Mouse (Mus musculus): Measurements from ENCODE around the gene BC048403.
A peak's percentile ranks its signal among the peaks of the same experiment; 100 is the strongest.
"Not testable (repeated sequence)": the region's sequence is repeated elsewhere in the genome, so short reads cannot be mapped to it uniquely, and the experiment has no call there.

The BC048403 gene

DNA sequence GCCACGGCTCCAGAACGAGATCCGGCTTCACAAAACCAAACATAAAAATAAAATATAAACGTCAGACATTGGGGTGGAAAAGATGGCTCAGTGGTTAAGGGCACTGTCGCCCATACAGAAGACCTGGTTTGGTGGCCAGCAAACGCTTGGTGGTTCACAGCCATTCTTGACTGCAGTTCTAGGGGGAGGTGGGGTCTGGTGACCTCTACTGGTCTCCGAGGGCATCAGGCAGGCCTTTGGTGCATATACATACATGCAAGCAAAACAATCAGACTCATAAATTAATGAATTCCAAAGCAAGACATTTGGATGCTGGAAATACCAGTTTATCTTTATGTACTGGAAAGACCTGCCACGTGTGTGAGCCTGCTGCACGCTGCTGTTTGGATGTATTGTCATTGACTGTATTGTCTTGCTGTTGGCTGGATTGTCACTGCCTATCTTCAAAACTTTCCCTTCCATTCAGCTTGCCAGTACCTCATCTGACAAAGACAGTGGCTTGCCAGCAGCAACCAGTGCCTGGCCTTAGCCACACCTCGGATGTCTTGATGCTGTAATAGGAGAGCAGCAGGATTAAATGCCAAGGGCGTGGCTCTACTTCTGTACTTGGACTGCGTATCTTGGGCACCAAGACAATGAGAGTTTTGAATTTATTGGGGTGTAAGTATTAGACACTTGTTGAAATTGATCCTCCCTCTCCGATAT lies 24.9 kb downstream of the BC048403 start:
- no peaks in the 10 kb centered on the region for H3K27me3 ChIP-seq (ENCODE audit: insufficient read depth, low read length)
- H3K9me3 ChIP-seq (ENCODE audit: low read length): no peaks in the 10 kb centered on the region
- no peak overlapping the region for H3K4me3 ChIP-seq (replicated peaks; ENCODE audit: low read length)
- TF ChIP-seq NANOG (IDR thresholded peaks at IDR 0.05; ENCODE audit: borderline replicate concordance, low read length) (no peak), CTCF (conservative IDR thresholded peaks at IDR 0.05; ENCODE audit: low read length) (no peak), POU5F1 (IDR thresholded peaks at IDR 0.05; ENCODE audit: borderline replicate concordance, low read length) (no peak)
- 0 out of 2 replicates have a peak, but pooled peaks cover 4% of the 10 kb centered on the region for H3K4me1 ChIP-seq (replicated peaks; ENCODE audit: low read depth, low read length)
- H3K36me3 ChIP-seq (ENCODE audit: insufficient read depth, low read length): no peaks in the 10 kb centered on the region

DNA sequence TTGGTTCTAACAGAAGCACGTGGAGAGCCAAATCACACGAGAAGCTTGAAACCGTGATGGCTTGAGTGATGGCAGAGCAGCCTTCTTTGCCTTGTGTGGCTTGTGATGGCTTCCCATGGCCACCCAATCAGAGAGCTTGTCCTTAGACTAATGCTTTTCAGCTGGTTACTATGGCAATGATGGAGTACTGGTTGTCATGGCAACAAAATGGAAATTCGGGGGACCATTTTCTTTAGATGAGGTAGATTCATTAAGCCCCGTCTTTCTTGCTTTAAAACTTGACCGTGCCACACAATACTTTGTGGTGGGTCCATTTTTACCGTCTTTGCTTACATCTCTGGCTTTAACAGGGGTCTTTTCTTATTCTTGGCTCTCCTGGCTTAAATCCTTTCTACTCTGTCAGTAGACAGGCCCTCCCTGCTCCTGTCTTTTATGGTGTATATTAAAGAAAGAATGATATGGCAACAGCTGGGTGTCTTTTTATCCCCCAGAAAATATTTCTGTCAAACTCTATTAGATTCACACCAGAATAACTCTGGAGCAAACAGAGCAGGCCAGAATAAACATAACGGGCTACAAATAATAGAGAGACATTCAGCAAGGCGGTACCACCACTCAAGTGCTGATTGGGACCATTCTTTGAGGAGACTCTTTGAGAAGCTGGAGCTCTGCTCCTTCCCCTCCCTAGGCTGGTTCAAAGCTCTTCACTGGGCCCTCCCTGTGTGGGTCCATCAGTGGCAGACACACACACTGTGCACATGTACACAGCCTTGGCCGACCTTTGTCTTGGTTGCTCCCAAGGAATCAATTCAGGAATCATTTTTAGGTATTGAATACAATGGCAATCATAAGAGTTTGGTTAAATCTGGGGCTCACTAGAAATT lies 25.7 kb downstream of the BC048403 start:
- H3K4me1 ChIP-seq (replicated peaks; ENCODE audit: low read depth, low read length): 0 out of 2 replicates have a peak, but pooled peaks cover 4% of the 10 kb centered on the region
- no peak for TF ChIP-seq NANOG (IDR thresholded peaks at IDR 0.05; ENCODE audit: borderline replicate concordance, low read length)
- no peak for TF ChIP-seq POU5F1 (IDR thresholded peaks at IDR 0.05; ENCODE audit: borderline replicate concordance, low read length)
- TF ChIP-seq CTCF (conservative IDR thresholded peaks at IDR 0.05; ENCODE audit: low read length): no peak

DNA sequence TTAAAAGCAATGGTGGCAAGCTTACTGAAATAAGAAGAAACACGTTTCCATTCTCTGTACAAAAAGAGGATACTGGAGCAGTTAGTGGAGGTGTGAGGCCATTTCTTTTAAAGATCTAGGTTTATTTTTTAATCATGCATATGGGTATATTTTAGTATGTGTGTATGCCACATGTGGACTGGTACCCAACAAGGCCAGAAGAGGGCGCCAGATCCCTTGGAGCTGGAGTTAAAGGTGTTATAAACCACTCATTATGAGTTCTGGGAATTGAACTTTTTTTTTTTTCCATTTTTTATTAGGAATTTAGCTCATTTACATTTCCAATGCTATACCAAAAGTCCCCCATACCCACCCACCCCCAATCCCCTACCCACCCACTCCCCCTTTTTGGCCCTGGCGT lies 27.6 kb downstream of the BC048403 start:
- H3K27me3 ChIP-seq (ENCODE audit: insufficient read depth, low read length); H3K4me3 ChIP-seq (replicated peaks; ENCODE audit: low read length); H3K9me3 ChIP-seq (ENCODE audit: low read length); H3K36me3 ChIP-seq (ENCODE audit: insufficient read depth, low read length); H3K4me1 ChIP-seq (replicated peaks; ENCODE audit: low read depth, low read length): not testable (repeated sequence)
- peak; percentile 66 for TF ChIP-seq CTCF (conservative IDR thresholded peaks at IDR 0.05; ENCODE audit: low read length)

More for the DNA sequence above, 25.7 kb downstream of the BC048403 start:
- no peaks in the 10 kb centered on the region for H3K9me3 ChIP-seq (ENCODE audit: low read length)
- no peaks in the 10 kb centered on the region for H3K27me3 ChIP-seq (ENCODE audit: insufficient read depth, low read length)
- no peak overlapping the region for H3K4me3 ChIP-seq (replicated peaks; ENCODE audit: low read length)
- H3K36me3 ChIP-seq (ENCODE audit: insufficient read depth, low read length): no peaks in the 10 kb centered on the region

DNA sequence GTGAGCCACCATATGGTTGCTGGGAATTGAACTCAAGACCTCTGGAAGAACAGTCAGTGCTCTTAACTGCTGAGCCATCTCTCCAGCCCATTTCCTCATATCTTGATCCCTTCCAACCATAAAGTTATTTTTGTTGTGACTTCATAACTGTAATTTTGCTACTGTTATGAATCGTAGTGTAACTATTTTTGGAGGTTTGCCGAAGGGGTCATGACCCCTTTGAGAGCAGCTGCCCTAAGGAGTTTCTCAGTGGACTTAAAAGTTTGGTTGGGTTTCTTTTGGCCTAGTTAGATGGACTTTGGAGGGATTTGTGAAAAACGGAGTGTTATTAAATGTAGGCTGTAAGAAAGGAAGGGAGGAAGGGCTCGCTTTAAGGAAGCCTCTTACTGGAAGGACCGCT lies 30.0 kb downstream of the BC048403 start:
- Histone ChIP-seq H3K27me3 (ENCODE audit: insufficient read depth, low read length) (no peaks in the 10 kb centered on the region), H3K36me3 (ENCODE audit: insufficient read depth, low read length) (no peaks in the 10 kb centered on the region), H3K4me3 (replicated peaks; ENCODE audit: low read length) (no peak overlapping the region), H3K4me1 (replicated peaks; ENCODE audit: low read depth, low read length) (peaks cover 3% of the 10 kb centered on the region; the same call in 1 of the 2 replicates), H3K9me3 (ENCODE audit: low read length) (no peaks in the 10 kb centered on the region)
- TF ChIP-seq CTCF (conservative IDR thresholded peaks at IDR 0.05; ENCODE audit: low read length) (no peak), NANOG (IDR thresholded peaks at IDR 0.05; ENCODE audit: borderline replicate concordance, low read length) (no peak), POU5F1 (IDR thresholded peaks at IDR 0.05; ENCODE audit: borderline replicate concordance, low read length) (no peak)

DNA sequence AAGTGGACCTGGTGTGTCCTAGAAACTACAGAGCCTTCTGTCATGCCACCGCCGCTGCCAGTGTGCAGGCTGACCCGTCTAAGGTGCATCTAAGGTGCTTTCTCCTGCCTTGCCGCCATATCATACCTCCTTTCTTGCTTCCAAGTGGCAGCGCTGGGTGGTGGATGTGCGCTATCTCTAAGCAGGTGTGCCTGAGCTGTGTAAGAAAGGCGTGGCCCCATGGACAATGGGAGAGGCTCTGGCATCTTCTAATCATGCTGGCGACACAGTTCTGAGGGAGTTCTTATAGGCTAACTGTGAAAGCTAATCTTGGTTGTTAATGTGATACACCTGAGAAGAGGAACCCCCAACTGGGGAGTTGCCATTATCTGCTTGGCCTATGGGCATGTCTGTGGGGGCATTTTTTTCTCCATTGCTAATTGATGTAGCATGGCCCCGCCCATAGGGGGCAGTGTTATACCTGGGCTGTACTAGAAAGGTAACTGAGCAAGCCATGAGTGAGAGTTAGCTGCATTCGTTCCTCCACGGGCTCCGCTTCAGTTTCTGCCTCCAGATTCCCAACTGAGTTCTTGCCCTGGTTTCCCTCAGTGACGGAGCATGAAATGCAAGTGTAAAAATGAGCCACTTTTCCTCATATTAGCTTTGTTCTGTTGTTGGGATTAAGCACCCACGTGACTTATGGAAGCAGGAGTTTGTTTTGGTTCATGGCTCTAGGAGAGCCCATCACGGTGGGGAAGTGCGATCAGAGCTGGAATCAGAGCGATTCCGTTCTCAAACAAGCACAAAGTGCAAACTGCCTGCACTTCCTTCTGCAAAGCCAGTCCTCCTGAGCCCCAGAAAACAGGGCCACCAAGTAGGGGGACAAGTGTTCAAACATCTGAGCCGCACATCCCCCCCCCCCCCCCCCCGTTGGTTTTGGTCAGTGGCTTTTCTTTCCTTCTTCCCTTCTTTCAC lies 31.2 kb downstream of the BC048403 start:
- Histone ChIP-seq H3K4me3 (replicated peaks; ENCODE audit: low read length) (no peak overlapping the region), H3K27me3 (ENCODE audit: insufficient read depth, low read length) (no peaks in the 10 kb centered on the region), H3K4me1 (replicated peaks; ENCODE audit: low read depth, low read length) (peaks cover 7% of the 10 kb centered on the region; the same call in 1 of the 2 replicates), H3K9me3 (ENCODE audit: low read length) (no peaks in the 10 kb centered on the region), H3K36me3 (ENCODE audit: insufficient read depth, low read length) (no peaks in the 10 kb centered on the region)
- TF ChIP-seq CTCF (conservative IDR thresholded peaks at IDR 0.05; ENCODE audit: low read length) (peak; percentile 84), NANOG (IDR thresholded peaks at IDR 0.05; ENCODE audit: borderline replicate concordance, low read length) (no peak)

DNA sequence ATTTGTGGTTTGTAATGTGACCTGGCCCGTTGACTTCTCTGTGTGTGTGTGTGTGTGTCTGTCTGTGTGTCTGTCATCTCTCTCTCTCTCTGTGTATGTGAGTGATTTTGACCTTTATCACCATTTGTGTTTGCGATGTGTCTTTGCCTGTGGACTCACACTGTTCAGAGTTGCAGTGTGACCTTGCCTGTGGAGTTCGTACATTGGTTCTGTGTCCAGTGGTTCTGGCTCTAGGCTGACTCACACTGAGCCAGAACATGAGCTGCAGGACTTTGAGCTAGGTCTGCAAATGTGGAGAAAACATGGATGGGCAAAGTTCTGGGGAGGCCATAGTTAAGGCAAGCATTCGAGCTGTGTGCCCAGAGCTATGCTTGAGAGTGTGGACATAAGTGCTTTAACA lies 34.1 kb downstream of the BC048403 start:
- Histone ChIP-seq H3K27me3 (ENCODE audit: insufficient read depth, low read length) (no peaks in the 10 kb centered on the region), H3K4me1 (replicated peaks; ENCODE audit: low read depth, low read length) (peaks cover 7% of the 10 kb centered on the region; the same call in 1 of the 2 replicates), H3K9me3 (ENCODE audit: low read length) (no peaks in the 10 kb centered on the region), H3K4me3 (replicated peaks; ENCODE audit: low read length) (no peak overlapping the region), H3K36me3 (ENCODE audit: insufficient read depth, low read length) (no peaks in the 10 kb centered on the region)
- TF ChIP-seq POU5F1 (IDR thresholded peaks at IDR 0.05; ENCODE audit: borderline replicate concordance, low read length) (no peak), NANOG (IDR thresholded peaks at IDR 0.05; ENCODE audit: borderline replicate concordance, low read length) (no peak), CTCF (conservative IDR thresholded peaks at IDR 0.05; ENCODE audit: low read length) (no peak)

DNA sequence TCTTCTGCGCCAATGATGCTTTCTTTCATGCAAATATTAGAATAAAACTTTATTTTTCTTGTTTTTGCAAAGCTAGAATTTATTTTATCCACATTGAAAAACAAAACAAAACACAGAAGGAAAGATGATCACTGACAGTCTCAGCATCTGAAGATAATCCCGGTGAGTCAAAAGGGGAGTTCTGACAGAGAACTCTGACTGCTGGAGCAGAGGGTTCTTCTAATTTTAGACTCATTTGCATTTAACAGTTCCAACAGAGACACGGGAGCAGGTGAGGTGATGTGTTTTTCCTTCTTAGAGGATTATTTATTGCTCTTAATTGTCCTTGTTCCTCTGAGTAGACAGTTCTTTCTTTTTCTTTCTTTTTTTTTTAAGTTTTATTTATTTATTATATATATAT lies 36.3 kb downstream of the BC048403 start:
- peaks cover 5% of the 10 kb centered on the region for H3K4me1 ChIP-seq (replicated peaks; ENCODE audit: low read depth, low read length)
- H3K27me3 ChIP-seq (ENCODE audit: insufficient read depth, low read length): no peaks in the 10 kb centered on the region
- H3K9me3 ChIP-seq (ENCODE audit: low read length): no peaks in the 10 kb centered on the region
- no peak overlapping the region for H3K4me3 ChIP-seq (replicated peaks; ENCODE audit: low read length)
- no peaks in the 10 kb centered on the region for H3K36me3 ChIP-seq (ENCODE audit: insufficient read depth, low read length)
- TF ChIP-seq CTCF (conservative IDR thresholded peaks at IDR 0.05; ENCODE audit: low read length) (no peak), NANOG (IDR thresholded peaks at IDR 0.05; ENCODE audit: borderline replicate concordance, low read length) (no peak), POU5F1 (IDR thresholded peaks at IDR 0.05; ENCODE audit: borderline replicate concordance, low read length) (no peak)

DNA sequence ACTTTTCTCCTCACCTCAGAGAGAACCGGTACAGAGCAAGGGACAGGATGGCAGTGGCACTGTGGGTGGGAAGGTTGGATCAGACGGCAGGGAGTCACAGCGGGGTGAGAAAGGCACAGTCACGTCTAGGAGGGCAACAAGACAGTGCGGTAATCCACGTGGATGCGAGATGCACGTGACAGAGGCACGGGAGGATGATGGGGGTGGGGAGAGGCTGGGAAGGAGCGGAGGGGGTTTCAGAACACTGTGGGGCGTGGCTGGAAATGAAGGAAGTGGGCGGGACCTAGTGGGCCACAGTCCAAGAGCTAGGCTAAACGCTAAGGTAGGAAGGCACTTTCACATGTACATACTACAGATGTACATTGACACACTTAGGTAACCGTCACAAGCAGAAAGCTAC lies 41.4 kb downstream of the BC048403 start:
- TF ChIP-seq NANOG (IDR thresholded peaks at IDR 0.05; ENCODE audit: borderline replicate concordance, low read length): no peak
- TF ChIP-seq CTCF (conservative IDR thresholded peaks at IDR 0.05; ENCODE audit: low read length): no peak
- TF ChIP-seq POU5F1 (IDR thresholded peaks at IDR 0.05; ENCODE audit: borderline replicate concordance, low read length): no peak
- Histone ChIP-seq H3K9me3 (ENCODE audit: low read length) (peaks cover 11% of the 10 kb centered on the region), H3K4me1 (replicated peaks; ENCODE audit: low read depth, low read length) (peaks cover 13% of the 10 kb centered on the region), H3K36me3 (ENCODE audit: insufficient read depth, low read length) (no peaks in the 10 kb centered on the region), H3K4me3 (replicated peaks; ENCODE audit: low read length) (0 out of 2 replicates have a peak overlapping the region, but pooled peaks have one; percentile 13), H3K27me3 (ENCODE audit: insufficient read depth, low read length) (no peaks in the 10 kb centered on the region)

All from E14TG2a.4 (cell line).